Mouse (Mus musculus): ENCODE measurements around the gene Itsn1. TPM values are rescaled to one million over a fixed set of nuclear protein-coding genes. Genes with fewer than 3 reads are reported as not detected.

Gene Itsn1
- polyA plus RNA-seq, 1 experiment, result 55.2 TPM

- no peak overlapping the region for H3K27ac ChIP-seq (ENCODE audit: insufficient read depth, low read length)
- TF ChIP-seq CTCF (IDR thresholded peaks at IDR 0.05; ENCODE audit: extremely low read depth, insufficient read depth, low read length) (no peak), POLR2A (IDR thresholded peaks at IDR 0.05; ENCODE audit: extremely low read depth, insufficient read depth, low read length) (no peak)
- peaks cover 6% of the 10 kb centered on the region for H3K4me1 ChIP-seq (ENCODE audit: control insufficient read depth, insufficient read depth, low read length)
- no peak overlapping the region for H3K4me3 ChIP-seq (ENCODE audit: insufficient read depth, low read length)
Observed at GRCm38 (mm10) chr16:91846089-91846741, 117.1 kb downstream of the Itsn1 start.

DNA sequence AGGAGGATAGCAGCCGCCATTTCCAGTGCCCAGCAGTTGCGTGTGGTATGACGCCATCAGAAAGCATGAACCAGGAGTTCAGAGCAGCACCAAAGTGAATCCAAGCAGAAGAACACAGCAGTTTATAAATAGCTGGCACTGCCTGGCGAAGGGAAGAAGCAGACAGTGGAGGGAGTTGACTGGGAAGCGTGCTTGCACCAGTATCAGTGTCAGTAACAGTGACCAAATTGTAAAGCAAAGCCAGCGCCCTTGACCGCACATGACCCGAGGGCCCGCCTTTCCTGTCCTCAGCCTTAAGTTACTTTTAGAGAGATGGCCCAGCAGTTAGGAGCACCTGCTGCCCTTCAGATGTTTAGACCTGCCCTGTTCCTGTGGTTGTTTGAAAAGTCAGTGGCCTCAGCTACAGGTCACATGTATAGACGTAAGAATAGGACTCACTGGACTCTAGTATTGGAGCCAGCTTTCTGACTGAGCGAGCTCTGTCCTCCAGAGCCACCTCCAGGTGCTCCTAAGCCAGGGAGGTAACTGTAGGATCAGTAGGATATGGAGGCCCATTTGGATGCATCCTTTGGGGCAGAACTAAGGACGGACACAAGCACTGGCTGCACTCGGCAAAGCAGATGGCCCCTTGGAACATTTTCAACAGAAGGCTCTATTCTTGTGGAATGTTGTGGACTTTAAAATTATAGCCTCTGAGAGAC lies 118.6 kb downstream of the Itsn1 start:
- Histone ChIP-seq H3K4me1 (ENCODE audit: control insufficient read depth, insufficient read depth, low read length) (peaks cover 6% of the 10 kb centered on the region), H3K4me3 (ENCODE audit: insufficient read depth, low read length) (no peak overlapping the region), H3K27ac (ENCODE audit: insufficient read depth, low read length) (no peak overlapping the region)
- TF ChIP-seq CTCF (IDR thresholded peaks at IDR 0.05; ENCODE audit: extremely low read depth, insufficient read depth, low read length), result no peak
- TF ChIP-seq POLR2A (IDR thresholded peaks at IDR 0.05; ENCODE audit: extremely low read depth, insufficient read depth, low read length), result no peak

GRCm38 (mm10) chr16:91848505-91848904 lies 119.4 kb downstream of the Itsn1 start:
- Histone ChIP-seq H3K4me3 (ENCODE audit: insufficient read depth, low read length) (no peak overlapping the region), H3K4me1 (ENCODE audit: control insufficient read depth, insufficient read depth, low read length) (peaks cover 6% of the 10 kb centered on the region), H3K27ac (ENCODE audit: insufficient read depth, low read length) (no peak overlapping the region)
- TF ChIP-seq CTCF (IDR thresholded peaks at IDR 0.05; ENCODE audit: extremely low read depth, insufficient read depth, low read length), result no peak
- no peak for TF ChIP-seq POLR2A (IDR thresholded peaks at IDR 0.05; ENCODE audit: extremely low read depth, insufficient read depth, low read length)

DNA sequence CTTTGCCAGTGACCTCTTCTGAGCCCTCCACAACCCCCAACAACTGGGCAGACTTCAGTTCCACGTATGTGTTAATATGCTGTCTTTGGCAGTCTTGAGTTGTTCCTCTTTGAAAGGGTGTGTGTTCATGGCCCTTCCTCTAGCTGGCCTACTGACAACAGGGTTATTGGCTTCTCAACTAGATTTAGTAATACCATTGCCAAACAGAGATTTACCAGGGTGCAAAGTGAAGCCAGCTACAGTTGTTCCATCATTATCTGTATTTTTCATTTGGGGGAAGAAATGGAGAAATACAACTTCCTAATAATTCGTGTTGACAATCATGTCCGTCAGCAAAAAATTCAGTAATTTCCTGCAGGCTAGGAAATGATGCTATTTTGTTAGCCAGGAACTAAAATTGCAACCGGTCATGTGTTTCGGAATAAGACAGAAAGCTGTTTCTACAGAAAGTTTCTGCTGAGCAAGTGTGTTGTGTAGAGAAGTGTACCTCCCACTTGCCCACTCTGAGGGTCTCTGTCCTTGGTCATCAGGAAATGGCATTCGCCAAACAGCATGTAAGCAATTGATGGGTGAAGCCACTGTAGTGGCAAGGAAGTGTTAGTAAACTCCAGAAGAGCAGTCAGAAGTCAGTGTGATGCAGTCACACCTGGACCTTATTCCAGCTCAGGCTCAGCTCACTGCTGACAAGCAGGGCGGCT lies 120.0 kb downstream of the Itsn1 start:
- TF ChIP-seq POLR2A (IDR thresholded peaks at IDR 0.05; ENCODE audit: extremely low read depth, insufficient read depth, low read length), result no peak
- no peak for TF ChIP-seq CTCF (IDR thresholded peaks at IDR 0.05; ENCODE audit: extremely low read depth, insufficient read depth, low read length)
- no peak overlapping the region for H3K4me3 ChIP-seq (ENCODE audit: insufficient read depth, low read length)
- peaks cover 6% of the 10 kb centered on the region for H3K4me1 ChIP-seq (ENCODE audit: control insufficient read depth, insufficient read depth, low read length)
- no peak overlapping the region for H3K27ac ChIP-seq (ENCODE audit: insufficient read depth, low read length)

DNA sequence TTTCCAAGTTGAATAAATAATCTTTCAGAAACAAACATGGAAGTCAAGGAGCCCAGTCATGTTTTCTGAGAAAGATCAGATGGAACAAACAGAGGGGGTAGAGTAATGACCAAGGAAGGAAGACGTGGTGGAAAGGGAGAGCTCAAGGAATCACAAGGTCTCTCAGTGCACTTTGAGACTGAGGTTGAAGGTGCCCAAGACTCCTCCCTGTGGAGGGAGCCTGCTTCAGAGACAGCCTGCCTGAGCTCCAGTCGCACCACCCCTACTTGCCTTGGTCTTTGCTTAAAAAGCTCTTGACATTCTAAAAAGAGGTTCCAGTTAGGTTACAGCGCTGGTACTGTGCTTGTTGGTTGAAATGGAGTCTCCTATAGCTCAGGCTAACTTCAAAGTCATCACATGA lies 121.1 kb downstream of the Itsn1 start:
- Histone ChIP-seq H3K27ac (ENCODE audit: insufficient read depth, low read length) (no peak overlapping the region), H3K4me1 (ENCODE audit: control insufficient read depth, insufficient read depth, low read length) (peaks cover 6% of the 10 kb centered on the region), H3K4me3 (ENCODE audit: insufficient read depth, low read length) (no peak overlapping the region)
- TF ChIP-seq CTCF (IDR thresholded peaks at IDR 0.05; ENCODE audit: extremely low read depth, insufficient read depth, low read length) (no peak), POLR2A (IDR thresholded peaks at IDR 0.05; ENCODE audit: extremely low read depth, insufficient read depth, low read length) (no peak)

DNA sequence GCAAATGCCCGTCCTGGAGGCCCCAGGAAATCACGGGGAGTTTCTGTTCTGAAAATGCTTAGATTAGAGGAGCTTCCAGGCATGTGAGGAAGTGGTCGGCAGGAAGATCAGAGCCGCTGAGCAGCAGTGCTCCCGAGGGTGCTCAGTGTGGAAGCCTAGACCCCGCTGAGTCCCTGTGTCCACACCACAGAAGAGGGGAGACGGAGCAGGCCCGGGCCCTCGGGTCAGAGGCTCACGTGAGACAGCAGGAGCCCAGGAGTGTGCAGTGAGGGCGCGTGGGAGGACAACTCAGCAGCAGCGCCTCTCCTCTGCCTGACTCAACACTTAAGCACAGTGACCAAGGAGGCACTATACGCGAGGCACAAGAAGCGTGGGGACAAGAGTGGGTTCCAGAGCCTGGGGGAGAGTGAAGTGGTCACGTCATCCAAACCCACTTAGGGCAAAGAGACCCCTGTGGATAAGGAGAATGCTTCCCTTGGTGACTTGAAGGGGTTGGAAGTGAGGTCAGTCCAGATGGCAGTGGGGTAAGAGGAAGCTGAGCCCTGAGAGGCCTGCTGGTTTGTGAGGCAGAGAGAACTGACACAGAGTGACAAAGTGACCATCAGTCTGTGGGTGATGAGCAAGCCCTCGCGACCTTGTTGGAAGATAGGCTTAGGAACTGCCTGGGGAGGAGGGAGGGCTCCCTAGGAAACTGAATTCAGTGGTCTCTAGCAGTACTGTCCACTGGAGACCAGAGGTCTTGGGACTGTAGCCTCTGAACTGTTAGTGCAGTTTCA lies 122.6 kb downstream of the Itsn1 start:
- H3K4me1 ChIP-seq (ENCODE audit: control insufficient read depth, insufficient read depth, low read length), result peaks cover 6% of the 10 kb centered on the region
- no peak overlapping the region for H3K4me3 ChIP-seq (ENCODE audit: insufficient read depth, low read length)
- H3K27ac ChIP-seq (ENCODE audit: insufficient read depth, low read length), result no peak overlapping the region
- TF ChIP-seq POLR2A (IDR thresholded peaks at IDR 0.05; ENCODE audit: extremely low read depth, insufficient read depth, low read length) (no peak), CTCF (IDR thresholded peaks at IDR 0.05; ENCODE audit: extremely low read depth, insufficient read depth, low read length) (no peak)

- TF ChIP-seq POLR2A (IDR thresholded peaks at IDR 0.05; ENCODE audit: extremely low read depth, insufficient read depth, low read length), result no peak
- no peak for TF ChIP-seq CTCF (IDR thresholded peaks at IDR 0.05; ENCODE audit: extremely low read depth, insufficient read depth, low read length)
- peaks cover 2% of the 10 kb centered on the region; the same call in 1 of the 2 replicates for H3K4me1 ChIP-seq (ENCODE audit: control insufficient read depth, insufficient read depth, low read length)
- no peak overlapping the region for H3K4me3 ChIP-seq (ENCODE audit: insufficient read depth, low read length)
- no peak overlapping the region for H3K27ac ChIP-seq (ENCODE audit: insufficient read depth, low read length)
Observed at GRCm38 (mm10) chr16:91852753-91853152, 123.7 kb downstream of the Itsn1 start.

DNA sequence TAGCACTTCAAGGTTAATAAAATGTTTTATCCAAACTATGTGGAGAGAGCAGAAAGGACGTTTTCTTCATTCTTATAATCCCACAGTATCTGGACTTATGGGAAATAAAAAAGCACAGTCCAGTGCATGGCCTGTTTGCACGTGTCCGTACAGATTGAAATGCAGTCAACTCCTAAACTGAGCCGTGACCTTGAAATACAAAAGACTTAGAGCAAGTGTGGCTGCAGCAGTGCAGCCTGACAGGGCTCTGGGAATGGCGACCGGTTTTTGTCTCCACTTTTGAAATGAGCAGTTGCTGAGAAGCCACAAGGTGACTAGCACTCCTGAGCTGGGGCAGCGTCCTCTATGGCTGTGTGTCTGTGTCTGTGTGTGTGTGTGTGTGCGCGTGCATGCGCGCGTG lies 124.1 kb downstream of the Itsn1 start:
- no peak overlapping the region for H3K4me3 ChIP-seq (ENCODE audit: insufficient read depth, low read length)
- no peak overlapping the region for H3K27ac ChIP-seq (ENCODE audit: insufficient read depth, low read length)
- TF ChIP-seq CTCF (IDR thresholded peaks at IDR 0.05; ENCODE audit: extremely low read depth, insufficient read depth, low read length) (no peak), POLR2A (IDR thresholded peaks at IDR 0.05; ENCODE audit: extremely low read depth, insufficient read depth, low read length) (no peak)
- peaks cover 2% of the 10 kb centered on the region; the same call in 1 of the 2 replicates for H3K4me1 ChIP-seq (ENCODE audit: control insufficient read depth, insufficient read depth, low read length)

GRCm38 (mm10) chr16:91858695-91859094 lies 129.6 kb downstream of the Itsn1 start:
- Histone ChIP-seq H3K27ac (ENCODE audit: insufficient read depth, low read length) (no peak overlapping the region), H3K4me1 (ENCODE audit: control insufficient read depth, insufficient read depth, low read length) (no peaks in the 10 kb centered on the region; the same call in 1 of the 2 replicates), H3K4me3 (ENCODE audit: insufficient read depth, low read length) (no peak overlapping the region)
- no peak for TF ChIP-seq POLR2A (IDR thresholded peaks at IDR 0.05; ENCODE audit: extremely low read depth, insufficient read depth, low read length)
- no peak for TF ChIP-seq CTCF (IDR thresholded peaks at IDR 0.05; ENCODE audit: extremely low read depth, insufficient read depth, low read length)

All from cortical plate, adult 2 months (tissue).